Mouse (Mus musculus) olfactory bulb, adult 2 months (tissue): ENCODE results near the gene Top1.

Source experiments
- CTCF ChIP-seq: fragments of 200-500 bp; IDR thresholded peaks from 2 replicates; pipeline ENCODE4 v1.5.1; 2012; ENCODE audit warnings: low read depth, mild to moderate bottlenecking, low read length, moderate library complexity; ENCODE audit not compliant: insufficient read depth
- POLR2A ChIP-seq: fragments of 200-500 bp; IDR thresholded peaks from 2 replicates; pipeline ENCODE4 v1.6.1; 2012; ENCODE audit warnings: mild to moderate bottlenecking, low read depth, low read length, moderate library complexity; ENCODE audit not compliant: insufficient read depth

DNA sequence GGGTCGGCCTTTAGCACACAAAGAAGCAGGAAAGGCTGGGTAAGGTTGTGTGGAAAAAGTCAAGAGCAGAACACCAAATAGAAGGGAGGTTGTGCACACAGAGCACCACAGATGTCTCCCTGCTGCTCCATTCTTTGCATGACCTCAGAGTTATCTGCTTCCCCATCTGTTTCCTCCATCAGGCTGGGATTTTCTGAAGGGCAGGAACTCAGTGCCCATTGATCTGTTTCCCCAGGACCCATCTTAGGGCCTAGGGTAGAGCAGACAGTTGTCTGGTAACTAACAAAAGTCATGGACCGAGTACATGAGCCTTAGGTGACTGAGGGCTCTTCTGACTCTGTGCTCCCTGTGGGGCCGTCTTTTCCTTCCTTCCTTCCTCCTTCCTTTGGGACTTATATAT, 95.9 kb downstream of the Top1 start:
- TF ChIP-seq POLR2A (no peak), CTCF (no peak)
